Comparison of ENCODE assay signal across 12 mouse cellular contexts in genomic region chr15:8717021-8717571, GRCm38 (mm10). TPM values are rescaled to one million over a fixed set of nuclear protein-coding genes. Genes with fewer than 3 reads are reported as not detected.
A peak's percentile ranks its signal among the peaks of the same experiment; 100 is the strongest.
DNase-seq lines count a peak whose midpoint lies in the region; ATAC-seq and TF ChIP-seq lines count a peak whose summit lies in the region.
"Had no signal": no experiment of that assay in that cellular context is flagged by ENCODE, and none has a peak within 500 bp of the region (broad histone marks: within the 10 kb centered on the region; RNA-seq: fewer than 3 reads in every experiment).

No protein-coding gene starts in this region.

- no peaks in the 10 kb centered on the region for H3K36me3 ChIP-seq in heart, embryonic 13.5 days
- no peaks in the 10 kb centered on the region for H3K36me3 ChIP-seq in limb, embryonic 10.5 days
- H3K36me3 ChIP-seq: limb, embryonic 12.5 days had no signal

- WGBS in heart, embryonic 13.5 days = 52% methylated on average over 6 of the region's 6 CpGs
- WGBS in limb, embryonic 10.5 days = 52% methylated on average over 6 of the region's 6 CpGs

- no peak for TF ChIP-seq POLR2A in embryonic fibroblast, embryonic 13.5 days (IDR thresholded peaks at IDR 0.05; ENCODE audit: low read depth, low read length)

- peak overlapping the region; percentile 47; the same call in 1 of the 2 replicates for H3K4me2 ChIP-seq in heart, embryonic 13.5 days

- peaks cover 1% of the 10 kb centered on the region; the same call in 1 of the 2 replicates for H3K4me1 ChIP-seq in heart, embryonic 13.5 days
- H3K4me1 ChIP-seq in embryonic fibroblast, embryonic 13.5 days (ENCODE audit: control insufficient read depth, insufficient read depth, low read length) = 0 out of 2 replicates have a peak, but pooled peaks cover 2% of the 10 kb centered on the region
- peaks cover 18% of the 10 kb centered on the region for H3K4me1 ChIP-seq in limb, embryonic 10.5 days

- TF ChIP-seq CTCF in embryonic fibroblast, embryonic 13.5 days (IDR thresholded peaks at IDR 0.05; ENCODE audit: borderline replicate concordance, insufficient read depth, low read length) = no peak

- DNase-seq in heart, adult 11 months = no peak
- DNase-seq in 3T3-L1 (ENCODE audit: low read depth, low spot score) = peak; percentile 46
- no peak for DNase-seq in limb, embryonic 10.5 days (ENCODE audit: low spot score)
- no peak for DNase-seq in cerebellum, postnatal 36 days
- DNase-seq in layer of hippocampus, postnatal 14 days (ENCODE audit: low spot score in 2 of 2) = no peak
- DNase-seq in layer of hippocampus, adult 9-10 months (ENCODE audit: low spot score) = no peak
- DNase-seq: cerebellum, adult 9-11 months; gastrocnemius, postnatal 25 days; kidney, postnatal 10 days had no signal

- H3K9ac ChIP-seq in heart, embryonic 13.5 days = no peak overlapping the region
- H3K9ac ChIP-seq: limb, embryonic 12.5 days had no signal

- no peak overlapping the region for H3K27ac ChIP-seq in heart, embryonic 13.5 days (replicated peaks)
- 0 out of 2 replicates have a peak overlapping the region, but pooled peaks have one; percentile 22 for H3K27ac ChIP-seq in embryonic fibroblast, embryonic 13.5 days (ENCODE audit: insufficient read depth, low read length)
- peak overlapping the region; percentile 53; the same call in 1 of the 2 replicates for H3K27ac ChIP-seq in limb, embryonic 10.5 days
- H3K27ac ChIP-seq: limb, embryonic 12.5 days had no signal

- no peak for ATAC-seq in heart, embryonic 13.5 days (ENCODE audit: extremely low read depth, insufficient number of reproducible peaks, low FRiP score, low TSS enrichment)

- H3K27me3 ChIP-seq in heart, embryonic 13.5 days (replicated peaks) = no peaks in the 10 kb centered on the region
- H3K27me3 ChIP-seq in limb, embryonic 10.5 days (ENCODE audit: low read depth, poor library complexity, severe bottlenecking) = no peaks in the 10 kb centered on the region
- H3K27me3 ChIP-seq: limb, embryonic 12.5 days had no signal

- H3K9me3 ChIP-seq in heart, embryonic 13.5 days = no peaks in the 10 kb centered on the region
- no peaks in the 10 kb centered on the region for H3K9me3 ChIP-seq in limb, embryonic 10.5 days (replicated peaks)
- H3K9me3 ChIP-seq: limb, embryonic 12.5 days had no signal

- no peak overlapping the region for H3K4me3 ChIP-seq in heart, embryonic 13.5 days
- no peak overlapping the region for H3K4me3 ChIP-seq in embryonic fibroblast, embryonic 13.5 days (ENCODE audit: insufficient read depth, low read length)
- H3K4me3 ChIP-seq in limb, embryonic 10.5 days = peak overlapping the region; percentile 22; the same call in 1 of the 2 replicates
- H3K4me3 ChIP-seq: limb, embryonic 12.5 days had no signal

RNA-seq across cellular contexts. Expression of gene Slc1a3, which starts 6.5 kb away (rescaled TPM):
- polyA plus RNA-seq in heart, embryonic 13.5 days (2015; fragmentation: Nextera tagmentation; extraction: Ambion mirVana) = 12.7 and 14.8 TPM in 2 replicates
- polyA plus RNA-seq in embryonic fibroblast, embryonic 13.5 days (2011; ENCODE audit: insufficient read length, low read depth, missing spikeins) = 6.8 and 22.8 TPM in 2 replicates
- 19.9 and 24.1 TPM in 2 replicates for polyA plus RNA-seq in limb, embryonic 10.5 days (2016; fragmentation: Nextera tagmentation; extraction: Ambion mirVana)
- 100 to 1,000 TPM; 440 to 480 TPM for total RNA-seq in layer of hippocampus, postnatal 14 days (2021)
